Mouse (Mus musculus): ENCODE measurements around the gene Crygf. TPM values are rescaled to one million over a fixed set of nuclear protein-coding genes. Genes with fewer than 3 reads are reported as not detected.
"Not testable (repeated sequence)": the region's sequence is repeated elsewhere in the genome, so short reads cannot be mapped to it uniquely, and the experiment has no call there.

Gene Crygf
- not detected for total RNA-seq (2021)
- long read RNA-seq, experiment 1, result 0 reads
- long read RNA-seq, experiment 2, result 0 reads

GRCm38 (mm10) chr1:65926294-65926693, at the start of gene Crygf:
Gene Crygf (plus strand): TSS chr1:65926520.
- H3K27ac ChIP-seq, result no peak within 1 kb of the TSS
- no peak for DNase-seq (ENCODE audit: low spot score in 2 of 2)
- H3K4me3 ChIP-seq, result no peak within 1 kb of the TSS
- no peak for TF ChIP-seq CTCF (conservative IDR thresholded peaks at IDR 0.05)

- TF ChIP-seq CTCF (conservative IDR thresholded peaks at IDR 0.05), result no peak
- DNase-seq (ENCODE audit: low spot score in 2 of 2), result no peak
- Histone ChIP-seq H3K27ac (no peak overlapping the region), H3K4me3 (no peak overlapping the region)
Measured at GRCm38 (mm10) chr1:65925361-65926210, 734 bp upstream of the Crygf start.

DNA sequence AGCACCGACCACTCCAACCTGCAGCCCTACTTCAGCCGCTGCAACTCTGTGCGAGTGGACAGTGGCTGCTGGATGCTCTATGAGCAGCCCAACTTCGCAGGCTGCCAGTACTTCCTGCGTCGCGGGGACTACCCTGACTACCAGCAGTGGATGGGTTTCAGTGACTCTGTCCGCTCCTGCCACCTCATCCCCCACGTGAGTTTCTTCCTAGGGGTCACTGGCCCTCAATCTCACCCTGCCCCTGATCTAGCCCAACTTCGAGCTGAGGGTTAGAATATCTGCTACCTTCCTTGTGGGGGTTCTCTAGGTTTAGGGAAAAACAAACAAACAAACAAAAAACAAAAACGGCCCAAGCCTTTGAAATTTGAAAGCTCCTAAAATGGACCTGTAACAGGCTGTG, 376 bp downstream of the Crygf start:
- not testable (repeated sequence) for H3K27ac ChIP-seq; H3K4me3 ChIP-seq; DNase-seq (ENCODE audit: low spot score in 2 of 2)

DNA sequence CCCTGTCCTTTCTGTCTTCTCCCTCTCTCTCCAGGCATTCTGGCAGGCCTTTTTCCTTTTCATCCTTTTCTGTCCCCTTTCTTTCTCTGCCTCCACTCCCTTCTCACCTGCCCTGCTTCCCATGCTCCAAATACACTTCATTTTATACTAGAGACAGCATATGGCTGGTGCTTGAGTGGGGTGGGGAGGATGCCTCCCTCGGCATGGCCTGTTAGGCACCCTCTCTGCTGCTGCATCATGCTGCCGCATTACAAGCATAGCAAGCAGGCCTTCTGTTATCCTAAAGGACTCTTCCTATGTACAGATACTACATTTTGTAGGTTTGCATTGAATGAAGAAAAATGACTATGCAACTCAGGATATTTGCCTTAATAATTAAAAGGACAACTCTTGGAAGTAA, 3.7 kb downstream of the Crygf start:
- no peak for TF ChIP-seq CTCF (conservative IDR thresholded peaks at IDR 0.05)
- no peak overlapping the region for H3K4me3 ChIP-seq
- DNase-seq (ENCODE audit: low spot score in 2 of 2), result no peak
- no peak overlapping the region for H3K27ac ChIP-seq

DNA sequence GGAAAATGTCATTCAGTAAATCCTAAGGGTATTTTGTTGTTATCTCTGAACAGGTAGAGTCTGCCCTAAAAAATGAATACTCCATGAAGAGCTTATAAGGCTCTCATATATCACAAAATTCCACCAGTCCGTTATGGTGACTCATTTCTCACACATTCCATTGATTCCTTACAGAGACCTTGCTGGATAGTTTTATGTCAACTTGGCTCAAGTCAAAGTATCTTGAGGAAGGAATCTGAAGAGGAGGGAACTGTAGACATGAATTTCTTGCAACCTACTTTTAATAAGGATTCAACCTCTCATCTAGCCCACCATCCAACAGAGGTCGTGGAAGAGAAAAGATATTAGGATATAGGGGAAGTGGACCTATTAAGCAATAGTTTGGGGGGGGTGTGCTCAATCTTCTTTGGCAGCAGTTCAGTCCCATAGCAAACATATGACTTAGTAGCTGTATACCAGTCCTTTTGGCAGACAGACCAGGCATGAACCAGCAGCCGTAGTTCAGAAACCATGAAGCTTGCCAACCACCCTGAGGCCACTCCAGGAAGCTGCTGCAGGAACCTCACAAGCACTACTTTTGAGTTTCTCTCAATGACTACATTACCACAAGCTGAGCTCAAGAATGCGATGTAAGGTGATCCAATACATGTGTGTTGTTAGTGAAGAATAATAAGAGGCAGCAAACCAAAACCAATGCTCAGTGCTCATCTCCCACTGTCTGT, 5.9 kb downstream of the Crygf start:
- H3K4me3 ChIP-seq, result no peak overlapping the region
- no peak overlapping the region for H3K27ac ChIP-seq
- no peak for TF ChIP-seq CTCF (conservative IDR thresholded peaks at IDR 0.05)
- no peak for DNase-seq (ENCODE audit: low spot score in 2 of 2)

Other genes starting within 250 kb of the Crygf start
- gene Map2, start 248.8 kb downstream of the Crygf start, total RNA-seq (2021), result 1,000 to 10,000 TPM; 1,082 to 1,114 TPM